Mouse (Mus musculus): Measurements from ENCODE around the gene Ppp1r36.
A peak's percentile ranks its signal among the peaks of the same experiment; 100 is the strongest.

DNA sequence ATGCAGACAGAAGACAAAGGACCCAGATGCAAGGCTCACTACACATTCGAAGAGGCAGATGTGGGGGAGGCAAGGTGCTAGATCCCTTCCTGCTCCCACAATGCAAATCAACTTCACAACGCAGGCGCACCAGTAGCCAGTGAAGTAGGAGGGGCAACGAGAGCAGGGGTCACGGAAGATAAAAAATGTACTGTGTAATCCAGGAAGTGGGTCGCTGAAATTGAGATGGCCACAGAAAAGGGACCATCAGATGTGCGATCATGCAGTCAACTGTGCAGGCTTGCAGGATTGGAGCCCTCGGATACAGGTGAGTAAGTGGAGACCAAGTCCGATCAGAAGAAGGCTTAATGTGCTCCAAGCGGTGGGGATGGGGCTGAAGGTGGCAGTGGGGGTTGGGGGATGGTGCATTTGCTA lies 27.0 kb downstream of the Ppp1r36 start:
- TF ChIP-seq CTCF (IDR thresholded peaks at IDR 0.05; ENCODE audit: low read depth, low read length) = no peak
- no peak for TF ChIP-seq POLR2A (IDR thresholded peaks at IDR 0.05; ENCODE audit: insufficient read depth, low read length)
- TF ChIP-seq EP300 (IDR thresholded peaks at IDR 0.05; ENCODE audit: insufficient read depth, low read depth, low read length) = 0 out of 2 replicates have a peak, but pooled peaks have one; percentile 34
